Mouse (Mus musculus) adipocyte (in vitro differentiated cells): ENCODE data around the gene Rdh8.

Experiments
- DNase-seq: peaks from one replicate; pipeline ENCODE4 v3.0.0-alpha.2; 2016; ENCODE audit warnings: low spot score

Gene Rdh8

DNA sequence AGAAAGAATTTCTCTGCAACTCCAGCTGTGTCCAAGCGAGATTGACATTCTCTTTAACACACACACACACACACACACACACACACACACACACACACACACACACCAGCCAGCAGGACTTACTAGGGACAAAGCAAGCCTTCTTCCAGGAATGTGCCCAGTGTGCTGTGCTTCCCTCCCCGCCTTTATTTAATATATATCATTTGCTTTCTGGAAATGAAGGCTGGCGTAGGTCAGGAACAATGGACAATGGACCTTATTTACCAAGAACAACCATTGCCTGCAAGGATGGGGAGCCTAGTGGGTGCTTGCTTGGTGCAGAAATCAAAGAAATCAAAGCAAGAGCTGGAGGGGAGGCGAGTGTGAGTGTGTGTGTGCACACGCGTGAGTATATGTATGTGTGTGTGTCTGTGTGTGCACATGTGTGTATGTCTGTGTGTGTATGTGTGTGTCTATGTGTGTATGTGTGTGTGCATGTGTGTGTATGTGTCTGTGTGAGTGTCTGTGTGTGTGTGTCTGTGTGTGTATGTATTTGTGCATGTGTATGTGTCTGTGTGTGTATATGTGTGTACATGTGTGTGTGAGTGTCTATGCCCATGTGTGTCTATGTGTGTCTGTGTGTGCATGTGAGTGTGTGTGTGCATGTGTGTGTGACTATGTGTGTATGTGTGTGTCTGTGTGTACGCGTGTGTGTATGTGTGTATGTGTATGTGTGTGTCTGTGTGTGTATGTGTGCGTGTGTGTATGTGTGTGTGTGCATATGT, 19.1 kb downstream of the Rdh8 start:
- DNase-seq = no peak

- DNase-seq = no peak
Measured at GRCm38 (mm10) chr9:20838931-20839330, 20.6 kb downstream of the Rdh8 start.

DNA sequence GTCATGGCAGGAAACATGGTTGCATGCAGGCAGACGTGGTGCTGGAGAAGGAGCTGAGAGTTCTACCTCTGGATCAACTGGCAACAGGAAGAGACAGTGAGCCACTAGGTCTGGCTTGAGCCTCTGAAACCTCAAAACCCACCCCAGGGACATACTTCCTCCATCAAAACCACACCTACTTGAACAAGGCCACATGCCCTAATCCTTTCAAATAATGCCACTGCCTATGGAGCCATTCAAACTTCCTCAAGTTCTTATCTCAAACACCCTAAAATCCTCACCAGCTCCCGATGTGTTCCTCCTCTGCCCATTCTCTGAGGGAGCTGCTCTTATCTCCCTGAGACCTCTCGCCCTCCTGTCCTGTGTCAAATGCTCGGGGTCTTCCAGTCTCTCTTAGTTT, 23.9 kb downstream of the Rdh8 start:
- DNase-seq = no peak

- DNase-seq = peak; percentile 67
Measured at GRCm38 (mm10) chr9:20842670-20843069, 24.4 kb downstream of the Rdh8 start.

GRCm38 (mm10) chr9:20850179-20850578, 31.9 kb downstream of the Rdh8 start:
- DNase-seq = no peak

DNA sequence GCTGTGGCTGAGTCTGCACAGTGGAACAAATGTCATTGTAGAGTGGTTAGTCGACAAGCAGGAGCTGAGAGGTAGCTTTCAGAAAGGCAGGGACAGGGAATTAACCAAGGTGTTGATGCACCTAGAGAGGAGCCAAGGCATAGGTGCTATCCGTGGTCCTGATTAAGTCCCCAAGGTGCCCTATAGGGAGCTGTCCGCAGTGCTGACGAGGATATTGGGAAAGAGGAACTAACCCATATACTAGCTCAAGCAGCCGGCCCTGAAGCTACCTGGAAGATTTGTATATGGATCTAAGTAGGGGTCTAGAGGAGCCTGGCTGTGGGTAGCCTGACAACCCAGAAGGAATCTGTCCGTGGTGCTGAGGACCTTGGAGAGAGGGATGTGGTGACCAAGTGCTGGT, 38.8 kb downstream of the Rdh8 start:
- peak; percentile 78 for DNase-seq

DNA sequence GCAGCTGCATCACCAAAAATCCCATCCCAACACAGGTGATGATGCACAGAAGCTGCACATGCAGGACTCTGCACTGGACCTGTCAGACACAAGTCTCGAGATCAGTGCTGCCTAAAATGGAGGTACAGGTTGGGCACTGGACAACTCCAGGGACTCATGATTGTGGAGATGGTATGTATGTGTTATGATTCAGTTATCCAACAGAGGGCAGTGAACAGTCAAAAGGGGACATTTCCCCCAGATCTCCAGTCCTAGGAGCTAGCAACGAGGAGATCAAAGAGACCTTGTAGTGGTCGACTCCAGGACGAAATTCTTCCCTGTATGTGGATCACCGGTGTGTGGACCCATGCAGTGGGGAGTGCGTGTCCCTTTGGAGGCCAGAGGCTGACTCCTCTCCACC, 41.6 kb downstream of the Rdh8 start:
- no peak for DNase-seq

GRCm38 (mm10) chr9:20861821-20862220, 43.5 kb downstream of the Rdh8 start:
- no peak for DNase-seq

- DNase-seq = no peak
Measured at GRCm38 (mm10) chr9:20862225-20862624, 43.9 kb downstream of the Rdh8 start.

DNA sequence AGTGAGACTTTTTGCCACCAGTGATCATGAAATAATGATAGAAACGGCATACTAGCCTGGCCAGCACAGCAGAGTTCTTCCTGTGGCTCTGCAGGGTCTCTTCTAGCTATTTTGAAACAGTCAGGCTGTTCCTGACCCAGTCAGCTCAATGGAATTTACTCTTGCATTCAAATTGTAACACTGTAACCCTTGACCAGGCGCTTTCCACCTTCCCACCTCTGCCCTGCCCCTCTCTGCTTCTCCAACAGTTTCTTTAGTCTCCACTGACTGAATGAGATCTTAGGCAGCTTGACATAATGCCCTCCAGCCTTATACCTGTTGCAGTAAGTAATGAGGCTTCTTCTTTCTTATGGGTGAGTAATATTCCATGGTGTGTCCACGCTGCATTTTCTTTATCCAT, 48.6 kb downstream of the Rdh8 start:
- no peak for DNase-seq

DNA sequence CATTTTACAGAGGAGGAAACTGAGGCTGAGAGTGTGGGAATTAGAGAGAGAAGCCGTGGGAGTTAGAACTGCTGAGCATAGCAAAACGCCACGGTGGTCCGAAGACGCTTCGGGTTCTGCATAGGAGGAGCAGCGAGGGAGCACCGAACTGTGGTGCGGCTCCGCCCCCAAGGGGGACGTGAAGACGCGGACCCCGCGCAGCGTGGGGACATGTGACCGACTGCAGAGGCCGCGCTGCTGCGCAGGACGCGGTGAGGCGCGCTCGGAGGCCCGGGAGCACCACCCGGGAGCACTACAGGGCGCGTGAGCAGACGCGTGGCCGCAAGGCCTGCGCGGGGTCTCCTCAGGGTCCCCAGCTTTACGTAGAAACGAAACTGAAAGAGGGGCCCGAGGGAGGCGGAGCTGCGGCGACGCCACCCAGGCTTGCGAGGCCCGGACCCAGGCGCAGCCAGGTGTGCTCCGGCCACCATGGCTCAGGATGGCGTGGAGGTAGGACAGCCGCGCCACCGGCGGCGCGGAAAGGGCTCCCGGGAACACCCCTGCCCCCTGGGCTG, 50.2 kb downstream of the Rdh8 start, which contains the start of gene A230050P20Rik:
Gene A230050P20Rik, plus strand, starts transcription at position 195 of the 554 bp plus-strand sequence.
- DNase-seq = no peak

DNA sequence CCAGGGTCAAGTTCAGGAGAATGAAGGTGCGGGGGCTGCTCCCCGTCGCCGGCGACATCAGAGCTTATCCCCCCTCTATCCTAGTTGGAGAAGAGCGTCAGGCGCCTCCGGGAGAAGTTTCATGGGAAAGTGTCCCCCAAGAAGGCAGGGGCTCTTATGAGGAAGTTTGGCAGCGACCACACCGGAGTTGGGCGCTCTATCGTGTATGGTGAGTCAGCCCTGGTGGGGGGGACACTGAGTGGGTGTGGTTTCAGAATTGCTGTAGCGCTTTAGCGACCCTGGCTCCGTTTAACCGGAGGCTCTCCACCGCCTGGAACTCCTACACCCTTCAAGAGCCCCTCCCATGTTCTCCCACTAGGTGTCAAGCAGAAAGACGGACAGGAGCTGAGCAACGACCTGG, 50.9 kb downstream of the Rdh8 start:
- no peak for DNase-seq

GRCm38 (mm10) chr9:20870211-20871173, 52.2 kb downstream of the Rdh8 start:
- no peak for DNase-seq

DNA sequence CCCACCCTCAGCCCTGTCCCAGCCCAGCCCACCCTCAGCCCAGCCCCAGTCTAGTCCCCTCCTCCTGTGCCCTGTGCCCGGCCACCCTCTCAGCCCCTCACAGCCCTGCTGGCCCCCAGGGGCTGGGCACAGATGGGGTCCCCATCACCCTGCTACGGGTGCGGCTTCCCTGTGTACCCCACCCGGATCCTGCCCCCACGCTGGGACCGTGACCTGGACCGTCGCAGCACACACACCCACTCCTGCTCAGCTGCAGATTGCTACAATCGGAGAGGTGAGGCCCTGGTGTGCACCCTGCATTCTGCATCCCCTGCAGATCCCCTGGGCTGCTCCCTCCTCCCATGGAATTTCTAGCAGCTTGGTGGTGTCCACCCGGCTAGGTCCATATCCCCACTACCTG, 54.7 kb downstream of the Rdh8 start:
- no peak for DNase-seq

GRCm38 (mm10) chr9:20873521-20873920, 55.2 kb downstream of the Rdh8 start:
- no peak for DNase-seq

DNA sequence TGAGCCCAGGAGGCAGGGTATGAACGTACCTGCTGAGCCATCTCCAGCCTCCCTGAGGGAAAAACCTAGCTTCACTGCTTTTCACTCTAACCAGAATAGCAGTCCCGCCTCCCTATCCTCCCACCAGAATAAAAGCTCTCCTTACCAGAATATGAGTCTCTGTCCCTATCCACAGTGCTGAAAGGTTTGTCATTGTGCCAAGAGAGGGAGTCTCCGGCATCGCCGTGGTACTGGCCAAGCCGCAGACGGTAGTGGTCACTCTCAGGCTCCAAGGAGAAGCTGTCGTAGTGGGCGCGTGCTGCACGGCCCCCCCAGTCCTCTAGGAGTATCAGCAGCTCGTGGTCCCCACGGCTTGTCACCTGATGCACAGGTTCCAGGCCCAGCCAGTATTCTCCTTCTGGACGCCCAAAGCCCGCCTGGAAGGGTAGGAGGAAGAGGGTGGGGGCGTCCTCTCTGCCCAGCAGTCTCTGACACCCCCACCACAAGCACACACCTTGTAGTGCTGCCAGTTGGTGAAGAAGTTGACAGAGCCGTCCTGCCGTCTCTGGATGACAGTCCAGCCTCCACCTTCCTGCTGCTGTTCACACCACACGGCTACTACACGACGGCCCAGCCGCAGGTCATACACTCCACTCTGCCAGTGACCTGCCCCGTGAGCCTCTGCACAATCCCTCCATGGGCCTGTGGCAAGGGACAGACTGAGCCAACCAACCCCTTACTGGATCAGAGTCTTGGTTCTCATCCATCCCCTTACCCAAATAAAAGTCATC, 56.9 kb downstream of the Rdh8 start:
- DNase-seq = no peak
